Mouse (Mus musculus): ENCODE data around the gene Pip4k2c. TPM values are rescaled to one million over a fixed set of nuclear protein-coding genes. Genes with fewer than 3 reads are reported as not detected.

The Pip4k2c gene
- 10.3 and 11.4 TPM in 2 replicates for polyA plus RNA-seq (2014; fragmentation: Nextera tagmentation; extraction: Ambion mirVana)

DNA sequence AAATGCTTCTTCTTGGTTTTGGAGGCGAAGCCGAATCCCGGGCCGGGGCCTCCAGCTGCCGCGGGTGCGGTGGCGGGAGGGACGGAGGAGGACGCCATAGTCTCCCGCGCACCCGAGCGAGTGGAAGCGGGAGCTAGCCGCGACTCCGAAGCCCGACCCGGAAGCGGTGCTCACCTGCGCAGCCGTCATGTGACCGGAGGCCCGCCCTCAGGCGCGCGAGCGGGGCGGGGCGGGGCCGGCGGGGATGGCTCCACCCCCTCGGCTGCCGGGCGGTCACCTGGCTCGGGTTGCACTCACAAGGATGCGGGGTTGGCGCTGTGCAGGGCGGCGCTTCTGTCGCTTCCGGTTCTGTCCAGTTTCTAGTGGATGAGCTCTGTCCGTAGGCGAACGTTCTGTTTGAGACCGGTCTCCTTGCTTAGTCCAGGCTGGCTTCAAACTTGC lies at the start of gene Pip4k2c:
TSS of gene Pip4k2c (minus strand) at position 172 of the 441 bp plus-strand sequence.
- ATAC-seq (ENCODE audit: low FRiP score): peak; percentile 96
- no peaks in the 10 kb centered on the region for H3K27me3 ChIP-seq (ENCODE audit: control insufficient read depth, insufficient read depth, low read length)

DNA sequence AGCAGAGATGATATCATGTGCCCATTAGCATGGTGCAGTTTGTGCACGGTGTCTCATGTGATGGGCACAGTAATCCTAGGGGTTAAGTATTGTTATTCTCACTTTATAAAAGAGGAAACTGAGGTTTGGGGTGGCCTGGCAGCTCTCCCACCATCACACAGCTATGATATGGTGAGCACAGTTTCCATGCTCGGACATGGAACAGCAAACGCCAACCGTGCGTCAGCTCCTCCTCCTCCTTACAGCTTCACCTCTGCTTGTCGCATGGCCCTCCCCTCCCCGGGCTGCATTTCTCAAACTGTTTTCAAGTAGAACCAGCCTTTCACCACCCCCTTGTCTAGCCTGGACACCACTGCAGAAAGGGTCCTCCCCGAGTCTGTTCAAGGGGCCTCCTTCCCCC lies 47.1 kb upstream of the Pip4k2c start:
- 86% methylated on average over 8 of the region's 8 CpGs for WGBS
- no peak overlapping the region for H3K27ac ChIP-seq (ENCODE audit: low read depth, low read length)
- no peak for DNase-seq (ENCODE audit: low spot score, missing footprints)
- peaks cover 6% of the 10 kb centered on the region for H3K4me1 ChIP-seq (ENCODE audit: control insufficient read depth, insufficient read depth, low read length)
- H3K4me3 ChIP-seq (ENCODE audit: low read depth, low read length): no peak overlapping the region
- H3K36me3 ChIP-seq (ENCODE audit: control insufficient read depth, insufficient read depth, low read length): no peaks in the 10 kb centered on the region
- H3K27me3 ChIP-seq (ENCODE audit: control insufficient read depth, insufficient read depth, low read length): peaks cover 14% of the 10 kb centered on the region
- H3K9ac ChIP-seq (ENCODE audit: low read length): no peak overlapping the region
- ATAC-seq (ENCODE audit: low FRiP score): no peak
- no peak overlapping the region for H3K4me2 ChIP-seq
- H3K9me3 ChIP-seq (ENCODE audit: control insufficient read depth, low read length): no peaks in the 10 kb centered on the region

More for the DNA sequence above, at the start of gene Pip4k2c:
- Histone ChIP-seq H3K36me3 (ENCODE audit: control insufficient read depth, insufficient read depth, low read length) (peaks cover 2% of the 10 kb centered on the region; the same call in 1 of the 2 replicates), H3K4me2 (peak within 1 kb of the TSS; percentile 90), H3K4me3 (ENCODE audit: low read depth, low read length) (peak within 1 kb of the TSS; percentile 86), H3K27ac (ENCODE audit: low read depth, low read length) (no peak within 1 kb of the TSS), H3K9ac (ENCODE audit: low read length) (peak within 1 kb of the TSS; percentile 86), H3K9me3 (ENCODE audit: control insufficient read depth, low read length) (no peaks in the 10 kb centered on the region), H3K4me1 (ENCODE audit: control insufficient read depth, insufficient read depth, low read length) (peaks cover 8% of the 10 kb centered on the region)
- peak; percentile 97 for DNase-seq (ENCODE audit: low spot score, missing footprints)
- under 1% methylated on average over 46 of the region's 47 CpGs for WGBS

DNA sequence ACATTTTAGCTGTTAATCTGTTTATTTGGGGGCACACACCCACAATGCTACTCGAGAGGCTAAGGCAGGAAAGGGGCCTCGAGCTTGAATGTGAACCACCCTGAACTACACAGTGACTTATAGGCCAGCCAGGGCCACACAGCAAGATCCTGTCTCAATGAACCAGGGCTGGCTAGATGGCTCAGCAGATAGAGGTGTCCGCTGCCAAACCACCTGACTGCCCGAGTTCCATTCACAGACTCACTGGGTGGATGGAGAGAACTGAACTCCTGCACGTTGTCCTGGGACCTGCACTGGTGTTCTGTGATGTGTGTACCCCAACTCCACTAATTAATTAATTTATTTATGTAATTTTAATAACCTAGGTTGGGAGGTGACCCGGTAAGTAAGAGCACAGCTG lies 46.4 kb upstream of the Pip4k2c start:
- Histone ChIP-seq H3K4me2 (no peak overlapping the region), H3K27me3 (ENCODE audit: control insufficient read depth, insufficient read depth, low read length) (peaks cover 7% of the 10 kb centered on the region), H3K27ac (ENCODE audit: low read depth, low read length) (no peak overlapping the region), H3K9me3 (ENCODE audit: control insufficient read depth, low read length) (no peaks in the 10 kb centered on the region), H3K4me3 (ENCODE audit: low read depth, low read length) (no peak overlapping the region), H3K36me3 (ENCODE audit: control insufficient read depth, insufficient read depth, low read length) (no peaks in the 10 kb centered on the region), H3K9ac (ENCODE audit: low read length) (no peak overlapping the region), H3K4me1 (ENCODE audit: control insufficient read depth, insufficient read depth, low read length) (peaks cover 6% of the 10 kb centered on the region)
- DNase-seq (ENCODE audit: low spot score, missing footprints): no peak
- no peak for ATAC-seq (ENCODE audit: low FRiP score)
- WGBS: 81% methylated on average over 6 of the region's 6 CpGs

DNA sequence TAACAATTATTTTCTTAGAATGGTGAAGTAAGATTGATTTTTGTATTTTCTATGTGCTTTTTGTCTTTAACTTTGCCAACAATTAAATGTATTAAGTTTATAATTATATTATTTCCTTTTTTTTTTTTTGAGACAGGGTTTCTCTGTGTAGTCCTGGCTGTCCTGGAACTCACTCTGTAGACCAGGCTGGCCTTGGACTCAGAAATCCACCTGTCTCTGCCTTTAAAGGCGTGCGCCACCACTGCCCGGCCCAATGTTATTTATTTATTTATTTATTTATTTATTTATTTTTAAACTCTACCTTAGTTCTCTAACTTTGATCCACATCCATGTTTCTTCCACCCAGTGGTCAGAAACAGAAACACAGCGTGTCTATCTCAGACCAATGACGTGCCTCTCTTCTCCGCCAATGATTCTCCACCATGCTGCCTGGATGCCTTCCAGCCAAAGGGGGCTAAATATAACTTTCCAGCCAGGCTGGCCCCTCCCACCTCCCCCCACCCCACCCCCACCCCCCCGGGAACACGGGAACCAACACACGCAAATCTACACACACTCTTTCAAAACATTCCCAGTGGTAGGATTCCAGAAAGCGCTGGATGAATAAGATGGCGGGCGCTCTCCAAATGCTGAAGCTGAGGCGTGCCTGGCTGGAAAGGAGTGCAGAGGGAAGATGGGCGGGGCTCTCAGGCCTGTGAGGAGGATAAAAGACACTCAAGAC lies 44.4 kb upstream of the Pip4k2c start:
- no peaks in the 10 kb centered on the region for H3K9me3 ChIP-seq (ENCODE audit: control insufficient read depth, low read length)
- H3K4me2 ChIP-seq: peak overlapping the region; percentile 26; the same call in 1 of the 2 replicates
- no peak for DNase-seq (ENCODE audit: low spot score, missing footprints)
- H3K27ac ChIP-seq (ENCODE audit: low read depth, low read length): no peak overlapping the region
- H3K9ac ChIP-seq (ENCODE audit: low read length): no peak overlapping the region
- ATAC-seq (ENCODE audit: low FRiP score): peak; percentile 76
- 26% methylated on average over 14 of the region's 14 CpGs for WGBS
- H3K4me1 ChIP-seq (ENCODE audit: control insufficient read depth, insufficient read depth, low read length): no peaks in the 10 kb centered on the region
- H3K27me3 ChIP-seq (ENCODE audit: control insufficient read depth, insufficient read depth, low read length): no peaks in the 10 kb centered on the region
- H3K4me3 ChIP-seq (ENCODE audit: low read depth, low read length): peak overlapping the region; percentile 10; the same call in 1 of the 2 replicates
- no peaks in the 10 kb centered on the region for H3K36me3 ChIP-seq (ENCODE audit: control insufficient read depth, insufficient read depth, low read length)

DNA sequence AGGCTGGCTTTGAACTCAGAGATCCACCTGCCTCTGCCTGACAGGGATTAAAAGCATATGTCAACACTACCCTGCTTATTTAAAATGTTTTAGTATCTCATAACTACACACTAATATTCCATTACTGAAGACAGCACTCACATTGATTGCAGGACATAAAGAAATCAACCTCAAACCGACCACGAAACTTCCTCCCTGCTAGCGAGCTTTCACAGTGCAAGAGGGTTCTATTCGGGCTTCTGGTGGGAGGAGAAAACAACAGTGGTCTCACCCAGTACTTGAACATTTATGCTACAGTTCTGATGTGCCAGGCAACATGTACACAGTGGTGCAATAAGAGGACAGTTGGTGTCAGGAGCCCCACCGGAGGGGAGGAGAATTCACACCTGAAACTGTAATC lies 39.4 kb upstream of the Pip4k2c start:
- Histone ChIP-seq H3K9ac (ENCODE audit: low read length) (no peak overlapping the region), H3K27ac (ENCODE audit: low read depth, low read length) (no peak overlapping the region), H3K4me3 (ENCODE audit: low read depth, low read length) (no peak overlapping the region), H3K4me1 (ENCODE audit: control insufficient read depth, insufficient read depth, low read length) (no peaks in the 10 kb centered on the region), H3K36me3 (ENCODE audit: control insufficient read depth, insufficient read depth, low read length) (no peaks in the 10 kb centered on the region), H3K27me3 (ENCODE audit: control insufficient read depth, insufficient read depth, low read length) (no peaks in the 10 kb centered on the region), H3K9me3 (ENCODE audit: control insufficient read depth, low read length) (no peaks in the 10 kb centered on the region), H3K4me2 (no peak overlapping the region)
- WGBS: 90% methylated on average over 5 of the region's 5 CpGs
- ATAC-seq (ENCODE audit: low FRiP score) (no peak), DNase-seq (ENCODE audit: low spot score, missing footprints) (no peak)

DNA sequence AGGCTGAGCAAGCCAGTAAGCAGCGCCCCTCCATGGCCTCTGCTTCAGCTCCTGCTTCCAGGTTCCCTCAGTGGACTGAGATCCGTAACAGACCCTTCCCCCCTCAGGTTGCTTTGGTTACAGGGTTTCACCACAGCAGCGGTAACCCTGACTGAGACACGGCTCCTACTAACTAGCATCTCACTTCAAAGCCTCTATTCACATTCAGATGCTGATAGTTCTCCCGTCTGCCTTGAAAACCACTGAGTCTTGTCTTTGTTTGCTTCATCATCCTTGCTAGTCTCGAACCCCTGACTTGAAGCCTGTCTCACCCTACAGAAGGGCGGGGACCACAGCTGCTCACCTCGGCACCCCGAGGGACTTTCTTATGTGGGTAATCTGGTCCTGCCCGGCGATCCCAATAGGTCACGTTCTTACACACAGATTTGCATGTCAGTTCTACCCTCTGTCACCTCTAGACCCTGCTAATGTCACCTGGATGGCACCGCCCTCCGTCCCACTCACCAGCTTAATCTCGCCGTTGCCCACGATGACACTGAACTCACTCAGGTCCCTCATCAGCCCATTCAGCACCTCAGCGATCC lies 26.9 kb upstream of the Pip4k2c start:
- Histone ChIP-seq H3K27ac (ENCODE audit: low read depth, low read length) (no peak overlapping the region), H3K9ac (ENCODE audit: low read length) (no peak overlapping the region), H3K4me2 (no peak overlapping the region), H3K4me3 (ENCODE audit: low read depth, low read length) (no peak overlapping the region), H3K36me3 (ENCODE audit: control insufficient read depth, insufficient read depth, low read length) (no peaks in the 10 kb centered on the region), H3K4me1 (ENCODE audit: control insufficient read depth, insufficient read depth, low read length) (no peaks in the 10 kb centered on the region), H3K9me3 (ENCODE audit: control insufficient read depth, low read length) (no peaks in the 10 kb centered on the region), H3K27me3 (ENCODE audit: control insufficient read depth, insufficient read depth, low read length) (no peaks in the 10 kb centered on the region)
- 74% methylated on average over 18 of the region's 18 CpGs for whole genome bisulfite sequencing
- ATAC-seq (ENCODE audit: low FRiP score) (no peak), DNase-seq (ENCODE audit: low spot score, missing footprints) (no peak)

DNA sequence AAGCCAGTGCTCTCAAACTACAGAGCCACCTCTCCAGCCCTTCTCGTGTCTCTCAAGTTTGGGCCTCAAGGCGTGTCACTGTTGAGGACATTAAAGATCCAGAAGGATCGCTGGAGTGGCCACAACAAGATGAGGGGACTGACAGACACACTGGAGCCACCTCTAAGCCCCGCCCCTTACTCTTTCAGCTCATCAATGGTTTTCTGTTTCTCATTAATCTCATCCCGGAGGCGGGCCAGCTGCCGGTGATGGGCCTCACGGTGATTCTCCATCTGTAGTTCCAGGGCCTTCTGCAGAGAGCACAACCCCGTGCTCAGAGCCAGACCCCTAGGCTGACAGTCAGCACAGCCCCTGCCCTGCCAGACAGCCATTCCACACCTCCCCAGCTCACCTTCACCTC lies 25.2 kb upstream of the Pip4k2c start:
- DNase-seq (ENCODE audit: low spot score, missing footprints): no peak
- Histone ChIP-seq H3K4me1 (ENCODE audit: control insufficient read depth, insufficient read depth, low read length) (no peaks in the 10 kb centered on the region), H3K9ac (ENCODE audit: low read length) (no peak overlapping the region), H3K4me3 (ENCODE audit: low read depth, low read length) (no peak overlapping the region), H3K27ac (ENCODE audit: low read depth, low read length) (no peak overlapping the region), H3K27me3 (ENCODE audit: control insufficient read depth, insufficient read depth, low read length) (no peaks in the 10 kb centered on the region), H3K9me3 (ENCODE audit: control insufficient read depth, low read length) (no peaks in the 10 kb centered on the region), H3K36me3 (ENCODE audit: control insufficient read depth, insufficient read depth, low read length) (no peaks in the 10 kb centered on the region), H3K4me2 (no peak overlapping the region)
- ATAC-seq (ENCODE audit: low FRiP score): no peak
- WGBS: 47% methylated on average over 9 of the region's 9 CpGs

DNA sequence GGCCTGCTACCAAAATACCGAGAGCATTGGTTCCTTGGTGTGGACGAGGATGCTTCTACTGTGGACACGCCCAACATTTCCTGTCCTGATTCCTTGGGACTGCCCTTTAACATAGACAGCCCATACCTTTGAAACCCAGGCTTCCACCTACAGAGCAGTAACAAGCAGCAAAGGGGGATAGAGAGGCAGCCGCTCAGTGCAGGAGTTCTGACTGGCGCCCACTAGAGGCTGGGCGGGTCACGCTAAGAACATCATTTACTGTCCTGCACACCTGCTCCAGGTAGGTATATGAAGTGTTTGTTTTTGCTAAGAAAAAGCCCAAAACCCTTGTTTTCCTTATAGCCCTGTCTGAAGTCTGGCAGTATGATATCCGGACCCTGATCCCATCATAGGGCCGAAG lies 21.8 kb upstream of the Pip4k2c start:
- no peaks in the 10 kb centered on the region for H3K9me3 ChIP-seq (ENCODE audit: control insufficient read depth, low read length)
- no peaks in the 10 kb centered on the region for H3K4me1 ChIP-seq (ENCODE audit: control insufficient read depth, insufficient read depth, low read length)
- no peaks in the 10 kb centered on the region for H3K36me3 ChIP-seq (ENCODE audit: control insufficient read depth, insufficient read depth, low read length)
- no peak for ATAC-seq (ENCODE audit: low FRiP score)
- DNase-seq (ENCODE audit: low spot score, missing footprints): no peak
- WGBS: 82% methylated on average over 9 of the region's 9 CpGs
- H3K27me3 ChIP-seq (ENCODE audit: control insufficient read depth, insufficient read depth, low read length): no peaks in the 10 kb centered on the region
- H3K27ac ChIP-seq (ENCODE audit: low read depth, low read length): no peak overlapping the region
- no peak overlapping the region for H3K9ac ChIP-seq (ENCODE audit: low read length)
- no peak overlapping the region for H3K4me3 ChIP-seq (ENCODE audit: low read depth, low read length)
- no peak overlapping the region for H3K4me2 ChIP-seq

DNA sequence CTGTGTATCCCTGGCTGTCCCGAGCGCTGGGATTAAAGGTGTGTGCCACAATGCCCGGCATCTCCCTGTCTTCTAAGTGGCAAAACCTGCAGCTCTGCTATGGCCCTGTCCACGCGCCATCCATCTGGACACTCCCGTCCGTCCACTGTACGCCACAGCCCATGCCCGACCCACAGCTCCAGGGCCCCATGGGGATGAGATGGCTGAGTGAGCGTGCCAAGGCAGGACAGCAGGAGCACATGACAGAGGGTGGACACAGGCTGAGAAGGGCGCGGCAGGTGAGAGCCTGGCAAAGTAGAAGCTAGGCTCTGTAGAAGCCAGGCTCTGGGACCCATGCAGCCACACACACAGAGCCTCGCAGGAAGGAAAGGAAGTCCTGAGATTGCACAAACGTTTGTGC lies 20.4 kb upstream of the Pip4k2c start:
- DNase-seq (ENCODE audit: low spot score, missing footprints) (no peak), ATAC-seq (ENCODE audit: low FRiP score) (no peak)
- Histone ChIP-seq H3K4me3 (ENCODE audit: low read depth, low read length) (no peak overlapping the region), H3K9me3 (ENCODE audit: control insufficient read depth, low read length) (no peaks in the 10 kb centered on the region), H3K27me3 (ENCODE audit: control insufficient read depth, insufficient read depth, low read length) (no peaks in the 10 kb centered on the region; the same call in 1 of the 2 replicates), H3K36me3 (ENCODE audit: control insufficient read depth, insufficient read depth, low read length) (no peaks in the 10 kb centered on the region), H3K27ac (ENCODE audit: low read depth, low read length) (no peak overlapping the region), H3K4me2 (no peak overlapping the region), H3K4me1 (ENCODE audit: control insufficient read depth, insufficient read depth, low read length) (no peaks in the 10 kb centered on the region), H3K9ac (ENCODE audit: low read length) (no peak overlapping the region)
- 82% methylated on average over 14 of the region's 14 CpGs for WGBS

Data from midbrain, embryonic 11.5 days (tissue).